Mouse (Mus musculus) hindbrain, embryonic 11.5 days (tissue): Measurements from ENCODE around the gene Hibadh. TPM values are rescaled to one million over a fixed set of nuclear protein-coding genes. Genes with fewer than 3 reads are reported as not detected.

Experiments
- ATAC-seq: fragments of 200-750 bp; cut with Nextera tagmentation; 2 replicates; pipeline ENCODE4 v1.8.0; 2017; ENCODE audit warnings: mild to moderate bottlenecking, moderate TSS enrichment, moderate library complexity; ENCODE audit not compliant: low FRiP score
- DNase-seq: peaks from one replicate; pipeline ENCODE4 v3.0.0-alpha.2; 2015; ENCODE audit warnings: low spot score
- H3K27ac ChIP-seq: fragments of 300-500 bp; sonication (generic); 2 replicates; pipeline ENCODE4 v1.5.1; 2014; ENCODE audit warnings: mild to moderate bottlenecking, low read depth, low read length
- H3K27me3 ChIP-seq: fragments of 300-500 bp; sonication (generic); 2 replicates; pipeline ENCODE4 v1.6.1; 2014; ENCODE audit warnings: mild to moderate bottlenecking, low read length, moderate library complexity, mixed read lengths; ENCODE audit not compliant: control insufficient read depth, insufficient read depth
- H3K36me3 ChIP-seq: fragments of 300-500 bp; sonication (generic); 2 replicates; pipeline ENCODE4 v1.6.1; 2014; ENCODE audit warnings: mild to moderate bottlenecking, low read length, moderate library complexity, mixed read lengths; ENCODE audit not compliant: control insufficient read depth, insufficient read depth
- H3K4me1 ChIP-seq: fragments of 300-500 bp; sonication (generic); replicated peaks from 2 replicates; pipeline ENCODE4 v1.6.1; 2014; ENCODE audit warnings: low read length, mixed read lengths; ENCODE audit not compliant: control insufficient read depth, insufficient read depth
- H3K4me2 ChIP-seq: fragments of 300-500 bp; sonication (generic); replicated peaks from 2 replicates; pipeline ENCODE4 v1.6.1; 2014; ENCODE audit warnings: mild to moderate bottlenecking, low read depth, low read length
- H3K4me3 ChIP-seq: fragments of 300-500 bp; sonication (generic); 2 replicates; pipeline ENCODE4 v1.5.1; 2014; ENCODE audit warnings: low read depth, low read length
- H3K9ac ChIP-seq: fragments of 300-500 bp; sonication (generic); 2 replicates; pipeline ENCODE4 v1.6.1; 2014; ENCODE audit warnings: low read depth, low read length
- H3K9me3 ChIP-seq: fragments of 300-500 bp; sonication (generic); 2 replicates; pipeline ENCODE4 v1.6.1; 2016; ENCODE audit warnings: low read length; ENCODE audit not compliant: control insufficient read depth
- WGBS: fragments of 180-500 bp; shearing (Covaris S2); extraction: QIAGEN DNeasy Blood & Tissue Kit; methylation state at CpG from one replicate; pipeline ENCODE4 v1.1.7; 2014; 5-methylcytosine and 5-hydroxymethylcytosine counted together
- polyA plus RNA-seq: library from polyadenylated mRNA; unstranded; fragments of >200 nt; fragmentation: Nextera tagmentation; extraction: Ambion mirVana; gene quantifications from 2 replicates; pipeline ENCODE4 v1.2.1, GENCODE M21; 2014

Gene Hibadh
- polyA plus RNA-seq, 1 experiment from 2014 or later, result 44.2 TPM

DNA sequence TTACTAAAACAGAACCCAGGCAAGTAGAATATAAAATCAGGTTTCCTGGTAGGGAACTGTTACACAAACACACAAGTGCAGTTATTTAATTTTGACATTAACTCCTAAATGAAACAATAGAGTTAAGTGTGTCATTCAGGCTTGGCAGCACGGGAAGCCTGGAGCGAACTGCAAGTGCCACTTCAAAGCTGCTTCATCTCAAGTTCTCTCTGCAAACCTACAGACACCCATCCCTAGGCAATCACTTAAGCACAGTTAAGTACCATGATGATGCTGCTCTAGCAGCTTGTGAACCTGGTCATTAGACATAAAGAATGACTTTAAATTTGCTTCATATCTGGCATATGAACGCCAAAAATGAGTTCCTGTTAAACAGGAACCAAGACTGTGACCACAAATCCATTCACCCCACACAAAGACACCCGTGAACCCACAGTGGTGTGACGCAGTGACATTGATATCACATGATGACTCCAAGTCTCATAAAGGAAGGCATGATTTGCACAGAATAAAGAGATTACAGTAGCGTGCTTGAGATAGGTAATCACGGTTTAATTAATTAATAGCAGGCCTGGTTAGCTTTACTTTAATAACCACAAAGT, 33.3 kb downstream of the Hibadh start:
- H3K4me2 ChIP-seq, result no peak overlapping the region
- H3K9me3 ChIP-seq, result no peaks in the 10 kb centered on the region
- no peaks in the 10 kb centered on the region for H3K36me3 ChIP-seq
- no peak for ATAC-seq
- no peaks in the 10 kb centered on the region for H3K27me3 ChIP-seq
- H3K27ac ChIP-seq, result no peak overlapping the region
- H3K4me1 ChIP-seq, result no peaks in the 10 kb centered on the region
- no peak overlapping the region for H3K9ac ChIP-seq
- WGBS, result 92% methylated on average over 7 of the region's 7 CpGs
- no peak for DNase-seq
- H3K4me3 ChIP-seq, result no peak overlapping the region

DNA sequence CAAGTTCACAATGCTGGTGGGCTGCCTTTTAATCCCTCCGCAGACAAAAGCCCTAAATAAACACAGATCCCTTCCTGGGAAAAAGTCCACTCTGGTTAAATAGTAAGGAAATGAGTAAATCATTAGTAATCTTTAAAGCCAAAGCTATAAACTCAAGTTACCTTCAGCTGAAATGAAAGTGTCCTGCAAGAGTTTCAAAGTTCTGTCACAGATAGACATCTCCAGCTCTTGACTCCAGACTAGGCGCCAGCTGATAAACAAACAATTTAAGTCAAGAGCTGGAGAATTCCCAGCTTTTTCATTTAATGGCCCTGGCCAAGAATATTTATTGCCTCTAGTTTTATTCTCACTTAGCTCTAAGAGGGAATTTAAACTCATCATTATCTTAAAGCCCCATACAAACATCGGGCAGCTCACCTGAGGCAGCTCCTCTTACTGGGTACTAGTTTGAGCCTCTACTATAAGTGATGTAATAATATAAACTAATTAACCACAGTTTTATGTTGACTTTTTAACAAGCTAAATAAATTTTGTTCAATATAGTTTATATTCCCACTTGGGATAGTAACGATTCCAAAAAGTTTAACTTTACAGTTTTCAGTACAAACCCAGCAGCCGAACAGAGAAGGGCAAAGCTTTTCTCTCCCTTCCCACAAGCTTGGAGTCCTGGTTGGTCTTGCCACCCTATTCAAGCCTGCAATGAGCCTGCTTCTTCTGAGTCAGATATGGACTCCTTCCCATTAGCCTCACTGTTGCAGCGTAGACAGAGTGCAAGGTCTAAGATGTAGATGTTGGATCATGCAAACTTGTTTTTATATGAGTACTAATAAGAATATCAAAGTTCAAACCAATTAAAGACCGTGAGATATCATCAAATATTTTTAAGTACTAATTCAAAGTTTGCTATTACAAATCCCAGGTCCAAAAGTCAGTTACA, 38.2 kb downstream of the Hibadh start:
- Histone ChIP-seq H3K36me3 (no peaks in the 10 kb centered on the region), H3K4me1 (no peaks in the 10 kb centered on the region), H3K9me3 (no peaks in the 10 kb centered on the region), H3K9ac (no peak overlapping the region), H3K4me3 (no peak overlapping the region), H3K4me2 (no peak overlapping the region), H3K27ac (no peak overlapping the region), H3K27me3 (no peaks in the 10 kb centered on the region)
- WGBS, result 89% methylated on average over 7 of the region's 7 CpGs
- ATAC-seq, result no peak
- DNase-seq, result no peak

DNA sequence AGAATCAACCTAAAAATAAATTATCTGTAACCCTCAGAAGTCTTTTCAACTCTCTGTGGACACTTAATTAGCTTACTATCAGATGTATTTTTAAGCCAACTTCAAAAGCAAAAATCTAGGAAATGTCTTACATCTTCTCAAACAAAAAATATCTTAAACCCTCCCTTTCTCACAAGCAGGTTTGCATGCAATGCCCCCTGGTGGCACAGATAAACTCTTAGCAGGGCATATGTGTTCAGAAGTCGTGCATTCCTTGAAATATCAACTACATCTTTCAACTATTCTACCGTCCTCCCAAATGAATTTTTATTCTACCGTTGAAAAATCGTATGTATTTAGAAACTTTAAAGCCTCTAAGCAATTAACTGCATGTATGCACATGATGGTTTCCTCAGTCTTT, 39.1 kb downstream of the Hibadh start:
- Histone ChIP-seq H3K27ac (no peak overlapping the region), H3K4me1 (no peaks in the 10 kb centered on the region), H3K9me3 (no peaks in the 10 kb centered on the region), H3K4me2 (no peak overlapping the region), H3K36me3 (no peaks in the 10 kb centered on the region), H3K9ac (no peak overlapping the region), H3K4me3 (no peak overlapping the region), H3K27me3 (no peaks in the 10 kb centered on the region)
- WGBS, result 72% methylated on average over 4 of the region's 4 CpGs
- ATAC-seq, result no peak
- DNase-seq, result peak; percentile 64

DNA sequence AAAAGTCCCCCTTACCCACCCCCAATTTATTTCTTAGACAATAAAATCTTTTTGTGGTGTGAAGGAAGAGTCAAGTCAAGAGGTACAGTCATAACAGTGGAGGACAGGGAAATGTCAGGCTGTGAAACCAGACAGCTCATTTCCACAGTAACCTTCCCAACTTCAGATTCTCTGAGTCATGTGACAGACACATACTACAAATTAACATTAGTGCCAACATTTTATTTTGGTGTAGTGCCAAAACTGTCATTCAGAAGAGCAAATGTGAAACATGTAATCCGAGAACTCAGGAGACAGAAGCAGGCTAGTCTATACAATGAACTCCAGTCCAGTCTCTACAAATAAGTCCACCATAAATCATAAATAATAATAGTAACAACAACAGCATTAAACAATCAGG, 45.4 kb downstream of the Hibadh start:
- no peak for DNase-seq
- no peak overlapping the region for H3K27ac ChIP-seq
- no peak overlapping the region for H3K4me3 ChIP-seq
- 88% methylated on average over 1 of the region's 1 CpGs for WGBS
- H3K4me2 ChIP-seq, result no peak overlapping the region
- H3K27me3 ChIP-seq, result no peaks in the 10 kb centered on the region
- H3K4me1 ChIP-seq, result no peaks in the 10 kb centered on the region
- H3K36me3 ChIP-seq, result no peaks in the 10 kb centered on the region
- no peaks in the 10 kb centered on the region for H3K9me3 ChIP-seq
- no peak for ATAC-seq
- H3K9ac ChIP-seq, result no peak overlapping the region

DNA sequence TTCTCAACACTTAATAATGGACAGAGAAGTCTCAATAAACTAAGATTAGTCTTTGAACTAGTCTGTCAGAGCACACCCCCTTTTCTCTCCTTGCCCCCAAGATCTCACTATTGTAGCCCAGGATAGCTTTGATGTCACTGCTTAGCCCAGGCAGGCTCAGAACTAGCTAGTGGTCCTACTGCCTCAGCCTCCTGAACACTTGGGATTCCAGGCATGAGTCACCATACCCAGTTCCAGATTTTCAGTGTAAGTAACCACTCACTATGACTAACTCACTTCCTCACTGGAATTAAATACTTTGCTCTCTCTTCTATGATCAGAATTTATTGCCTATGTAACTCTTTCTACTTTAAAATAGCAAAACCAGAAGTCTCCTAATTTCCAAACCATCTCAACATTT, 53.6 kb downstream of the Hibadh start:
- Histone ChIP-seq H3K27me3 (no peaks in the 10 kb centered on the region), H3K9ac (no peak overlapping the region), H3K4me1 (no peaks in the 10 kb centered on the region), H3K36me3 (no peaks in the 10 kb centered on the region), H3K4me2 (no peak overlapping the region), H3K9me3 (no peaks in the 10 kb centered on the region), H3K4me3 (no peak overlapping the region), H3K27ac (no peak overlapping the region)
- no peak for ATAC-seq
- no peak for DNase-seq

DNA sequence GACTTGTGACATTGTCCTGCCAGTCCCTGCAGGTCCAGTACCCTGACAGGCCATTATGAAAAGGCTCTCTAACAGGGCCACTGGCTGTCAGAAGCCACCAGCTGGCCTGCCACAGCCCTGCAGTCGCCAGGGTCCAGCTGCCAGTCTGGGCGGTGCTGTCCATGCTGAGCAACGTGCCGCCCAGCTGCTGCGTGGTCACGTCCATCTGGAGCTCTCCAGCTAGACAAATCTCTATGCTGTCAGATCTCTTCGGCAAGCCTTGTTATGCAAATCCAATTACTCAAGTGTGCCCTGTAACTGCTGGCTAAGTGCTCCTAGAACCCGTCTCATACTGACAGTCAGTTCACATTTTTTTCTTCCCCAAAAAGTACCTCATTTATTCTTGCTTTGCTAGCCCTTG, 55.8 kb downstream of the Hibadh start:
- Histone ChIP-seq H3K27me3 (no peaks in the 10 kb centered on the region), H3K4me1 (no peaks in the 10 kb centered on the region), H3K9ac (0 out of 2 replicates have a peak overlapping the region, but pooled peaks have one; percentile 11), H3K36me3 (no peaks in the 10 kb centered on the region), H3K4me3 (no peak overlapping the region), H3K4me2 (no peak overlapping the region), H3K9me3 (no peaks in the 10 kb centered on the region), H3K27ac (peak overlapping the region; percentile 58; the same call in 1 of the 2 replicates)
- WGBS, result 13% methylated on average over 8 of the region's 8 CpGs
- DNase-seq (peak; percentile 79), ATAC-seq (peak; percentile 94)

DNA sequence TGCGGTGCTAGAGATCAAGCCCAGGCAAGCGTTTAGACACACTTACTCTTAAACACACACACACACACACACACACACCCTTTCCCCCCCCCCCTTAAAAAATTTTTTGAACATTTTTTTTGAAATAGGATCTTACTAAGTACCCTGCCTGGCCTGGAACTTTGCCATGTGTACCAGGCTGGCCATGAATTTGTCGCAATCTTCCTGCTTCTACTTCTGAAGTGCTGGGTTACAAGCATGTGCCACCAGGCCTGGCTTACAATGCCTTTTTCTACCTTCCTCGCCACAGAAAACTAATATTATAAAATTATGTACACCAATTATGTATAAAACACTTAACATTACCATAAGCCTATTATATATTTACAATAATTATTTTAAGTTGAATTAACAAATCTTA, 59.1 kb downstream of the Hibadh start:
- H3K4me2 ChIP-seq, result no peak overlapping the region
- ATAC-seq (no peak), DNase-seq (no peak)
- H3K9me3 ChIP-seq, result no peaks in the 10 kb centered on the region
- H3K4me3 ChIP-seq, result no peak overlapping the region
- WGBS, result 96% methylated on average over 4 of the region's 4 CpGs
- no peak overlapping the region for H3K27ac ChIP-seq
- H3K36me3 ChIP-seq, result no peaks in the 10 kb centered on the region
- H3K4me1 ChIP-seq, result no peaks in the 10 kb centered on the region
- H3K9ac ChIP-seq, result no peak overlapping the region
- no peaks in the 10 kb centered on the region for H3K27me3 ChIP-seq

DNA sequence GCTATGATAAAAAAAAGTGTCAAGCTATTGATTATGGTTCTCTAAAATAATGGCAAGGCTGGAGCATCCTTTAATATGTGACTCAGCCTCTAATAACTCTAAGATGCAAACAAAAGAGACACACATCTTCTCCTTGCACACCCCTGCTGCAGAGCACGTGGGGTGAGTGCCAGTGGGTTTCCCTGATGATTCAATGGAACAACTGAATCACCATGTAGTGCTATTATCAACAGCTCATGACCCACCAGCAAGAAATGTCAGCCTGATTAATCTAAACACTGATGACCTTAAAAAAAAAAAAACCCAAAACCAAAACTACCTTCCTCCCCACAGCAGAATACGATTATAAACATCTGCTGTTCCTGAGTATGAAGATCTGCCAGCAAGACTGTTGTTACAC, 61.9 kb downstream of the Hibadh start:
- no peak overlapping the region for H3K4me2 ChIP-seq
- no peak for ATAC-seq
- no peaks in the 10 kb centered on the region for H3K4me1 ChIP-seq
- no peak overlapping the region for H3K27ac ChIP-seq
- WGBS, result 60% methylated on average over 2 of the region's 2 CpGs
- no peaks in the 10 kb centered on the region for H3K36me3 ChIP-seq
- no peaks in the 10 kb centered on the region for H3K27me3 ChIP-seq
- no peak overlapping the region for H3K9ac ChIP-seq
- no peak for DNase-seq
- H3K4me3 ChIP-seq, result no peak overlapping the region
- no peaks in the 10 kb centered on the region for H3K9me3 ChIP-seq

DNA sequence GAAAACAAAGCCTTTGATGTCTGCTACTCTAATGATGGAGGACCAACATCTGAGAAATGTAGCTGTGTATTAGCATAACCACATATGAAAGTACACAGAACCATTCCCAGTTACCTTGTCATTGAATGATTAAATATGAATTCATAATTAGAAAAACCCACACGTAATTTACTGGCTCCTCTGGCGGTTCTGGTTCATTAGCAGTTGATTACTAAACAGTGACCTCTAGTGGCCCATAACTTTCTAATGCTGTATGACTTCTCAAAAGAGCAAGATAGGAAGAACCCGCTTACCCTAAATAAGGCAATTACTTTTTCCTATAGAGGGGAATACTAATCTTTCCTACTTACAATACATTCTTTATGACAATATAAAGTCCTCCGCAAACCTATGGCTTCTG, 62.9 kb downstream of the Hibadh start:
- Histone ChIP-seq H3K27me3 (no peaks in the 10 kb centered on the region), H3K9ac (no peak overlapping the region), H3K4me2 (no peak overlapping the region), H3K9me3 (no peaks in the 10 kb centered on the region), H3K36me3 (no peaks in the 10 kb centered on the region), H3K4me3 (no peak overlapping the region), H3K4me1 (no peaks in the 10 kb centered on the region), H3K27ac (no peak overlapping the region)
- DNase-seq, result peak; percentile 47
- WGBS, result 34% methylated on average over 4 of the region's 4 CpGs
- no peak for ATAC-seq
